Mouse (Mus musculus): ENCODE results near the gene Prrg2.

The Prrg2 gene

DNA sequence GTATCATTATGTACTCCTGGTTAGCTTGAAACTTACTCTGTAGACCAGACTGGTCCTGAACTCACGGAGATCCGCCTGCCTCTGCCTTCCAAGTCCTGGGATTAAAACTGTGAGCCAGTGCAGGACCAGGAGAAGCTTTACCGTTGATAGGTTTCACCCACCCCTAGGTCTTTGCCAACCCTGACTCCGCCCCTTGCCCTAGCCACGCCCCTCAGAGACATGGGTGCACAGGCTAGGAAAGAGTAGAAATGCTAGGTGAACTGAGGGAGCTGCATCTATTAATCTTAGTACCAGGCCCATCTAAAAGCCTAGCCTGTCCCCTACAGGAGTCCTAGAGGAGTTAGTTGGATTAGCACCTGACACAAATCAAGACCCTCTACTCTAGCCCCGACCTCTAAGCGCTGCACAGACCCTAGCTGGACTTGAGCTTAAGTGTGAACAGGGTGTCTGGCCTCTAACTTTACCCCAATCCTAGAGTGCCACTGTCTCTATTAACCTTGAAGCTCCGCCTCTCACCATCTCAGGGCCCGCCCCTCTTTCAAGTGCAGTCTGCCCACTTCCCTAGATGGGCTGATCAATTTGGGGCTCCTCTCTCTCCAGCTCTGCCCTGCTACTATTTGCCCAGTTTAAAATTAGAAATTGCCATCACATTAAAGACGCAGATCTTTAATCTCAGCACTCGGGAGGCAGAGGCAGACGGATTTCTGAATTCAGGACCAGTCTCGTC is 27.9 kb upstream of the Prrg2 start:
- DNase-seq (ENCODE audit: low spot score), result no peak

DNA sequence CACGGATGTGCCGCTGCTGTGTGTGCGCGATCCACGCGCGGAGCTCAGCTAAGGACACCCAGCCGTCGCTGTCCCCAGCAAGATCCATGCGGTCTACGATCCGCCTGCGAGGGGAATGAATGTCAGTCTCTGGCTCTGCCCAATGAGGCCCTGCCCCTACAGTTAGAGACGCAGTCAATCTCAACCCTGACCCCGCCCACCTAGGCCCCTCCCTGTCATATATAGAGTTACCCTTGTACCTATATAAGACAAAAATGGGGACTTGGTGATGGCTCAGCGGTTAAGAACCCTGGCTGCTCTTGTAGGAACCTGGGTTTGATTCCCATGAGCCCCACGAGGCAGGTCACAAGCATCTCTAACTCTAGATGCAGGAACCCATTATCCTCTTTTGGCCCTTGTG is 26.1 kb upstream of the Prrg2 start:
- DNase-seq (ENCODE audit: low spot score), result no peak

DNA sequence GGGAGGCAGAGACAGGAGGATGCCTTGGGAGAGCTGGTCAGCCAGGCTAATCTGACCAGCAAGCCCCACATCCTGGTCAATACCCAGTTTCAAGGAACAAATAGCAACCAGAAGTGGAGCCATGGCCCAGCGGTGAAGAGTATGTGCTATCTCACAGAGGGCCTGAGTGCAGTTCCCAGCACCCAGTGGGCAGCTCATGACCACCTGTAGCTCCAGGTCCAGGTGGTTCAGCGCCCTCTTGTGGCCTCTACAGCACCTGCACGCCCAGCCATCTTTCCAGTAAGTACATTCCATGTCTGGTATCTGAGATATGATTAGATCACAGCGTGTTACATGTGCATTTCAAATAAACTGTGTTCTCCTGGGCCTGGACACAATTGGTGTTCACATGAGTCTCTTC is 23.6 kb upstream of the Prrg2 start:
- no peak for DNase-seq (ENCODE audit: low spot score)

DNA sequence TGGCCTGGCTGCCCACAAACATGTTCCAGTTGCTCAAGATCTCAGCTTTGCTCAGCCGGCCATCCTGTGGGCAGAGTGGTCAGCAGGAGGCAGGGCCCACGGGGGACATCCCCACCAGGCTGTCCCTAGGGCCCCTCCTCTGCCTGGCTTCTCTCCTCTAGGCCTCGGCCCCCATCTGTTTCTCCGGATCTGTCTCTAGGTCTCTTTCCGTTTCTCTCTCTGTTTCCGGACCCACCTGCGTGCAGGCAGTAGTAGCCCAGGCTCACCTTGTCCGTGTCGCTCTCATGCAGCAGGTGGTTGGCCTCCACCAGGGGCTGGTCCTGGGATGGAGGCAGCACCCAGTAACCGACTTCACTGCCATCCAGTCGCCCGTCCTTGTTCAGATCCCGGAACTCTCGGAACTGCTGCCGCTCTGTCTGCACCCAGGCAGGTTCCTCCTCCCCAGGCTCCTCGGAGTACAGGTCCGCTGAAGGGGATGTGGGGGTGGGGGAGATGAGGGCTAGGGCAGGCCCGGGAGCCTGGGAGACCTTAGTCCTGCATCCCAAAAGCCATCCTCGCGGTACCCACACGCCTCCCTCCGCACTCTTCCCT is 20.9 kb upstream of the Prrg2 start:
- DNase-seq (ENCODE audit: low spot score), result no peak

DNA sequence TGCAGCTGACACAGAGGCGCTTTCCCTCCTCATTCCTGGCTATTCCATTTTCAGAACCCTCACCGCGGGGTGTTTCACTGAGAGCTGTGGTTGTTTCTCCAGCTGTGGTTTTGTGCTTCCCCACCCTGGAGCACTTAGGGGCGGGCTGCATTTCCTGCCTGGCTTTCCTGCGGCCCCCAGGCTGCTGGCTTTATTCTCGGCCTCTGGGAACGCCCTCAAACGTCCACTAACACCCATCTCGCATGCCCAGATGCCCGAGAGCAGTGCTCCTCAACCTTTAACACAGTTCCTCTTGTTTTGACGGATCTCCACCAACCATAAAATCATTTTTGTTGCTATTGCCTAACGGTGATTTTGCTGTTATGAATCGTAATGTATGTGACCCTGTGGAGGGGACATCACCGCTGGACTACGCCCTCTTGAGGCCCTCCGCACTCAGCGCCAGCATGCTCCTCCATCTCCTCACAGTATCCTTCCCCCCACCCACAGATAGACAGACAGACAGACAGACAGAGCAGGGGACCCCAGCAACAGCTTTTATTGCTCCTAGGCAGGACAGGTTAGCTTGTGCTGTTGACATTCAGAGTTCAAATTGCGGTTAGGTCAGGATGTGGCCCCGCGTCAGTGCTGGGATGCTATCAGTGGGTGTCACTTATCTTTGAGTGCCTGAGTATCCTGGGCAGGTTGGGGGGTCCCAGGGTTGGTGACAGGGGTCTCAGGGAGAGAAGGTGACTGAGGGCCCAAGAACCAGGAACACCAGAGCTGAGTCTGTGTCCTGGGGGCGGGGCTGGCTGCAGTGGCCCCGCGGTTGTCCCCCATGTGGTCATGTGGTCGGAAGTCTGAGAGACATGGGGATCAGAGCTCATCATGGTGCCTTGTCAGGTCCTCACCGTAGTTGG is 20.2 kb upstream of the Prrg2 start:
- DNase-seq (ENCODE audit: low spot score), result no peak

DNA sequence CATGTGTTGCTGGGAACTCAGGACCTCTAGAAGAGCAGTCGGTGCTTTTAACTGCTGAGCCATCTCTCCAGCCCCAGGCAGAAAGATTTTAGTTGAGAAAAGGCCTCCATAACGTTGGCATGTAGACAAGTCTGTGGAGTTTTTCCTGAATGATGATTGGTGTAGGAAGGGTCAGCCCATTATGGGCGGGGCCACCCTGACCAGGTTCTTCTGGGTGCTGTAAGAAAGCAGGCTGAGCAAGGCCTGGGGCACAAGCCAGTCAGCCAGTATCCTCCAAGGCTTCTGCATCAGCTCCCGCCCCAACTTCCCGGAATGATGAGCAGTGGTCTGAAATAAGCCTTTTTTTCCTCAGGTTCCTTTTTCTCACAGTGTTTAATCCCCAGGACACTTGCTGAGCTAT is 18.5 kb upstream of the Prrg2 start:
- DNase-seq (ENCODE audit: low spot score), result no peak

DNA sequence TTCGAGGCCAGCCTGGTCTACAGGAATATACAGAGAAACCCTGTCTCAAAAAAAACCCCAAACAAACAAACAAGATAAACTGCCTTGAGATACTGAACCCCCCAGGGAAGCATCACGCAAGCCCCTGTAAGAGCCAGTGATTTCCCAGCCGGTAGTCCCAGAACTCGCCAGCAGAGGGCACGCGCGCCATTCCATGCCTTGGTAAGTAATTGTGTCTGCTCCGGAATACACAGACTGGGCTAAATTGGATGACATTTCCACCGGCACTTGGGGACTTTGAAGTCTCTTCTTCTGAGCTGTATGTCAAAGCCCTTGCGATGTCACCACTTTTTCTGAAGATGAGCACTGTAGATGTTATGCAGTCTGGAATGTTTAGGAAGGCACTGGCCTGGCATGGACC is 17.4 kb upstream of the Prrg2 start:
- peak; percentile 79 for DNase-seq (ENCODE audit: low spot score)

DNA sequence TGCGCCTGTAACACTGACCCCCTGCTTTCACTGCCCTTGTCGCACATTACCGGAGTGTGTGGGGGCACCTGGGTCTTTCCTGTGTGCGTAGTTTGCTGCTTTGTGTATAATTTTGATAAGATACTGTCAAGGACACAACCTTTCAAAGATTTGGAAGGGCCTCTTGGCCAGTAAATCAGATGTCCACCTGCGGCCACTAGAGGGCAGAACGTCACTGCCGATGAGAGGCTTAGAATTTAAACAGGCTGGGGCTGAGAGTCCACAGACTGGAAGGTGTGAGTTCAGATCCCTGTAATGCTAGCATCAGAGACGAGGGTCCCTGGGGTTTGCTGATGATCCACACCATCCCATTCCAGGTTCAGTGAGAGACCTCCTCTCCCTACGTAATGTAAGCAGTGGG is 16.0 kb upstream of the Prrg2 start:
- DNase-seq (ENCODE audit: low spot score), result peak; percentile 60

DNA sequence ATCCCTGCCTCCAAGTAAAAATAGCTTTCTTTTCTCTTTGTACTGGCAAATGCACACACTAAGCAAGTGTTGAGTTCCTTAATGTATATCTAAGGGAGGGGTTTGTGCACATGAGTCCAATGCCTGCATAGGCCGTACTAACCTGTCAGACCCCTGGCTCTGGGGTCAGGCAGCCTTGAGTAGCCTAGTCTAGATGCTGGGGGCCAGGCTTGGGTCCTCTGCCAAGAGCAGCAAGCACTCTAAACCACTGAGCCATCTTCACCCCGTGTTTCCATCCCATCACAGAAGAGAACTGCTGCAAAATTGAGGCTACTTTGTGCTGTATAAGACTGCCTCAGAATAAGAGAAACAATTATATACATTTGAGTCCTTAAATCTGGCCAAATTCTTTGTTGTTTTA is 15.4 kb upstream of the Prrg2 start:
- DNase-seq (ENCODE audit: low spot score), result no peak

DNA sequence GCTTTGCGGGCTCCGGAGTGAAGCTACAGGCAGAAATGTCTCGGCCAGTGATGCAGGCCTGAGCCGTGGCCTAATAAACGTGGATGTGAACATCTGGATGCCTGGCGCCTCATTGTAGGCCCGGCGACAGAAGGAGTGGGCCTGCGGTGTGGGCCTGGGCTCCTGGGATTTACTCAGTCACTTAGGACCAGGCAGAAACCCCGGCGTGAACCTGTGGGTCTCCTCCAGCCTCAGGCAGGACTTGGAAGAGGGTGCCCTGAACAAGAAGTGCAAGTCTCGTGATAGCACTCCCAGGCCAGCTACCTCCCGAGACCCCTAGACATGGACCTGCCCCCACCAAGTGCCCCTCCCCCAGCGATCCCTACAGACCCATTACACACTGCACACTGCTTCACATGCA is 14.8 kb upstream of the Prrg2 start:
- no peak for DNase-seq (ENCODE audit: low spot score)

DNA sequence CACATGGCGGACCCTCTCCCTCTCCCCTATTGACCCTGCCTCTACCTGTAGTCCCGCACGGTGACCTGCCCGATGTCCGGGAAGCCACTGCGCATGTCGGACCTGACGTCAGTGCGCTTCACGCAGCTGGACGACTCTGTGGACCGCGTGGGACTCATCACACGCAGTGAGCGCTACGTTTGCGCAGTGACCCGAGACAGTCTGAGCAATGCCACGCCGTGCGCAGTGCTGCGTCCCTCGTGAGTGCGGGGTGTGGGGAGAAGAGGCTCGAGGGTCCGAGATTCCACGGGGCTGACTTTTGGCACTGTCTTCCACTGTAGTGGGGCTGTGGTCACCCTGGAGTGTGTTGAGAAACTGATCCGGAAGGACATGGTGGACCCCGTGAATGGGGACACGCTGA is 14.0 kb upstream of the Prrg2 start:
- DNase-seq (ENCODE audit: low spot score), result no peak

DNA sequence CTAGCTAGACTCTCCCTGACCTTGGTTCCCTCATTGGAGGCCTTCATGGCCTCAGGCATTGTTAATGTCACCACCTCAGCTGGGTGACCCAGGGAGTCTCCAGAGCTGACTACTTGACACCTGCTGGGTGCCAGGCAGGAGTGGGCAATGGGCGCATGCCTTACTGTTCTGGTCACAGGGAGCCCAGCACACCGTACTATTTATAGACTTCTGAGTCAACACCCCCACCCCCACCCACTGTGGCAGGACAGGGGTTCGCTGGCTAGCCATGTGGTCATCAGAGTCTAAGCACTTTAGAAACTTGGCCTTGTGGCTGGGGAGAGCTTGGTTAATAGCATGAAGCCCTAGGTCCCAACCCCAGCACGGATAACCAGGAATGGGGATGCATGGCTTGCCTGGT is 12.9 kb upstream of the Prrg2 start:
- no peak for DNase-seq (ENCODE audit: low spot score)

DNA sequence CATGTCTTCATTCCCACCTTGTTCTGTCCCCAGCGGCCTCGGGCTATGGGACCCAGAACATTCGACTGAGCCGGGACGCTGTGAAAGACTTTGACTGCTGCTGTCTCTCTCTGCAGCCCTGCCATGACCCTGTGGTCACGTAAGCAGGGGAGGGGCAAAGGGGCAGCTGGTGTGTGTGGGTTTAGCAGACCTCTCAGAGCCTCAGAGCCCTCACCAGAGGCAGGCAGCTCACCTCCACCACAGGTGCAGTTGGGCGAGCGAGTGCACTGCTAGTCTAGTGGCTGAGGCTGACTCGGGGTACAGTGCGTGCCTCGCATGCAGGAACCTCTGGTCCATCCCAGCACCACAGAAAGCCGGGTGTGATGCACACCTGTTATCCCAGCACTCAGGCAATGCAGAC is 11.5 kb upstream of the Prrg2 start:
- DNase-seq (ENCODE audit: low spot score), result no peak

DNA sequence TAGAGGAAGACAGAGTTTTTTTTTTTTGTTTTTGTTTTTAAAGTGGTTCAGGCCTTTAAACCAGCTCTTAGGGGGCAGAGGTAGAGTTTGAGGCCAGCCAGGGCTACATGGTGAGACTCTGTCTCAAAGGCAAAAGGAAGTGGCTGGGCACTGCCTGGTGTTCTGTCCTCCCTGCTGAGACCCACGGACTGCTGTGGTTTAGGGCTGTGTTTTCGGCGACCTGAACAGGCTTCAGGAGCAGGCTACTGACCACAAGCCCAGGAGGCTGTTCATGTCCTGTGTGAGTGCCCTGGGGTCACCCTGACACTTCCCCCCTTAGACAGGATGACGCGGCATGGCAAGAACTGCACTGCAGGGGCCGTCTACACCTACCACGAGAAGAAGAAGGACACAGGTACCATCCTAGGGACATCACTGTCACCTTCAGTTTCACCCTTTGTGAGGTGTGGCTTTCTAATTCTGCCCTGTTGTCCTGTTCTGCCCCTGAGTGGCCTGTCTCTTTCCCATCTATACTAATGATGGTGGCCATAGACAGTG is 10.8 kb upstream of the Prrg2 start:
- DNase-seq (ENCODE audit: low spot score), result no peak

DNA sequence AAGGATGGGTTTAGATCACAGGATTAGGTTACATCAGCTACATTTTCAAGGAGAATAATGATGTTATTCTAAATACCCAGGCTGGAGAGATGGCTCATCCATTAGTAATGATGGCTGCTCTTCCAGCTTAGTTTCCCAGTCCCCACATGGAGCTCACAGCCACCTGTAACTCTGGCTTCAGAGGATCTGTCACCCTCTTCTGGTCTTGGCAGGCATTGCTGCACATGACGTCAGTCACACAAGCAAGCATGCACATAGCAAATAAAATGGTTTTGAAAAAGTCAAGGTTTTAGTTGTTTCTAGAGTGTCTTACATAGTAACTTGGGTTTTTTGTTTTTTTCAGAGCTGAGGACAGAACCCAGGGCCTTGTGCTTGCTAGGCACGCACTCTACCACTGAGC is 9.8 kb upstream of the Prrg2 start:
- no peak for DNase-seq (ENCODE audit: low spot score)

DNA sequence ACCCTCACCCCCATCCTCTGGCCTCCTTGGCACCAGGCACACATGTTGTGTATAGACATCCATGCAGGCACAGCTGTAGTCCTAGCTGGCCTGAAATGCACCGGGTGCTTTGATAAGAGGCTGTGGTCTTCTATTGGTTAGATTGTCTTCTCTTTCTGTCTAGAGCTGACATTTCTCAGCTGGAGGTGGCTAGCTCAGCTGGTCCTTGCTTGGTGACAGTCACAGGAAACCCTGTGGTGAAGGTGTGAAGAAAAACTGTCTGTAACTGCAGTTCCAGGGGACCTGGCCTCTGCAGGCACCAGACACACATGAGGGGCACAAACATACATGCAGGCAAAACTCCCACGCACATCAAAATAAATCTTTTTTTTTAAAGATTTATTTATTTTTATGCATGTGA is 7.2 kb upstream of the Prrg2 start:
- no peak for DNase-seq (ENCODE audit: low spot score)

DNA sequence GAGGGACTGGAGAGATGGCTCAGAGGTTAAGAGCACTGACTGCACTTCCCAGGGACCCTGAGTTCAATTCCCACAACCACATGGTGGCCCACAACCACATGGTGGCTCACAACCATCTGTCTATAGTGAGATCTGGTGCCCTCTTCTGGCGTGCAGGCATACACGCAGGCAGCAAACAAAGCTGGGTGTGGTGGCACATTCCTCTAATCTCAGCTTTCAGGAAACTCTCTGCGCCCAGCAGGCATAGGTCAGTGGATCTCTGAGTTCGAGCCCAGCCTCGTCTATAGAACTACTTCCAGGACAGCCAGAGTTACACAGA is 5.5 kb upstream of the Prrg2 start:
- DNase-seq (ENCODE audit: low spot score), result no peak

DNA sequence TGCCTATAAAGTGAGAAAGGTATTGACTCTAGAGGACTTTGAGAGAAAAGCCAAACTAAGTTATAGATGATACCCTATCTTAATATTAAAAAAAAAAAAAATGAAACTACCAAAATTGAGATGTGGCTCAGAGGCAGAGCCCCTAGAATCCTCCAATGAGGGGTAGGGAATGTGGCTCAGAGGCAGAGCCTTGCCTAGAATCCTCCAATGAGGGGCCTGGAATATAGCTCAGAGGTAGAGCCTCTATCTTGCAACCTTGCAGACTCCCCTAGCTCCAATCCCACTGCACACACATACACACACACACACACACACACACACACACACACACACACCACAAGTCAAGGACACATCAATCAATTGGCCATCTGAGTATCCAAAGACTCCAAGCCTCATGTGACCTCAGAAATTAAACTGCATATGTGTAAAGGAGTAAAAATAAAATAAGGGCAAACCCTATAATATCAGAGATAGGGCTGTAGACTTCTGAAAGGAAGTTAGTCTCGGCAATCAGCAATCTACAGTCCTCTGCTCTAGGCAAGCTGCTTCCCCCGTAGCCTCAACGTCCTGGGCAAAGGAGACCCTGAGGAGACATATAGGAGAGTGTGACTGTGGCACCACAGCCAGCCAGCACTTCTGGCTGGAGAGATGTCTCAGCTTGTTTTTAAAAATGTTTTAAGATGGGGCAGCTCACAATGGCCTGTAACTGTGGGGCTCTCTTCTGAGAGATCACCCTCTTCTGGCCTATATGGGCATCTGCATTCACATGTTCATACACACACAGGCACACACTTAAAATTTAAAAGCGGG is 4.9 kb upstream of the Prrg2 start:
- no peak for DNase-seq (ENCODE audit: low spot score)

DNA sequence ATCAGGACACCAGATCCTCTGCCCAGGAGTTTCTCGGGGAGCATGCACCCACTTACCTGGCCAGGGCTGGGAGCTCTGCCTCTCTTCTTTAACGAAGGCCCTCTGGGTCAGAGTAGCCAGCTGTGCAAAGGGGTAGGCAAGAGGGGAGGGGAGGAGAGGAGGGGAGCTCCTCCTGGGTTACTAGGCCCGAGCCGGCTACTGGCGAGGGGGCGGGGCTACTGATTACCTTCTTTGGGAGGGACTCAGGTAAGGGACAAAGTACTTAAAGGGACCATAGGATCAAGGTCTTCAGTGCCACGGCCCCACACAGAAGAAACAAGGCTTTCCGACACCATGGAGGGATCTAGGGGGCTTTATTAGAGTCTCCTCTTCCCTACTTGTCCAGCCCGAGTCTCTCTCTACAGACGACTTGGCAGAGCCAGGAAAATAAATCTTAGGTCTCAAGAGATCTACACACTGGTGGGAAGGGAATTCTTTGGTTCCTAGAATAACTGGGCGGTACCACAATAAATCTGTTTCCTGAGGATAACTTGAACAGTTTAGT is 873 bp downstream of the Prrg2 start:
- DNase-seq (ENCODE audit: low spot score), result no peak

DNA sequence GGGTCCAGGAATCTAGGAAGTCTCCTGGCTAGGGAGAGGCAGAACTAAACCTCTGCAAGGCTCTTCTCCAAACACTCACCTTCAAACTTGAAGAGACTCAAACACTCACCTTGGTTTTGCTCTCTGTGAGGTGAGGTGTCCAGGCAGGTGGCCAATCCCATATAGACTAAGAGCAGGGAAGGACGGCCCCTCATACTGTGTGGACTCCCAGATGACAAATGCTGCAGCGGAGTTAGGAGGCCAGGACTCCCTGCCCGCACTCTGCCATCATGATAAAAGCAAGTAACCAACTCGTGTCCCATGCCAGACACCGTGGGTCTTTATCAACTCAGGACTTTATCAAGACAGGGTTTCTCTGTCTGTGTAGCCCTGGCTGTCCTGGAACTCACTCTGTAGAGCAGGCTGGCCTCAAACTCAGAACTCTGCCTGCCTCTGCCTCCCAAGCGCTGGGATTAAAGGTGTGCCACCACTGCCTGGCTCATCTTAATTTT is 1.8 kb downstream of the Prrg2 start:
- DNase-seq (ENCODE audit: low spot score), result no peak

DNA sequence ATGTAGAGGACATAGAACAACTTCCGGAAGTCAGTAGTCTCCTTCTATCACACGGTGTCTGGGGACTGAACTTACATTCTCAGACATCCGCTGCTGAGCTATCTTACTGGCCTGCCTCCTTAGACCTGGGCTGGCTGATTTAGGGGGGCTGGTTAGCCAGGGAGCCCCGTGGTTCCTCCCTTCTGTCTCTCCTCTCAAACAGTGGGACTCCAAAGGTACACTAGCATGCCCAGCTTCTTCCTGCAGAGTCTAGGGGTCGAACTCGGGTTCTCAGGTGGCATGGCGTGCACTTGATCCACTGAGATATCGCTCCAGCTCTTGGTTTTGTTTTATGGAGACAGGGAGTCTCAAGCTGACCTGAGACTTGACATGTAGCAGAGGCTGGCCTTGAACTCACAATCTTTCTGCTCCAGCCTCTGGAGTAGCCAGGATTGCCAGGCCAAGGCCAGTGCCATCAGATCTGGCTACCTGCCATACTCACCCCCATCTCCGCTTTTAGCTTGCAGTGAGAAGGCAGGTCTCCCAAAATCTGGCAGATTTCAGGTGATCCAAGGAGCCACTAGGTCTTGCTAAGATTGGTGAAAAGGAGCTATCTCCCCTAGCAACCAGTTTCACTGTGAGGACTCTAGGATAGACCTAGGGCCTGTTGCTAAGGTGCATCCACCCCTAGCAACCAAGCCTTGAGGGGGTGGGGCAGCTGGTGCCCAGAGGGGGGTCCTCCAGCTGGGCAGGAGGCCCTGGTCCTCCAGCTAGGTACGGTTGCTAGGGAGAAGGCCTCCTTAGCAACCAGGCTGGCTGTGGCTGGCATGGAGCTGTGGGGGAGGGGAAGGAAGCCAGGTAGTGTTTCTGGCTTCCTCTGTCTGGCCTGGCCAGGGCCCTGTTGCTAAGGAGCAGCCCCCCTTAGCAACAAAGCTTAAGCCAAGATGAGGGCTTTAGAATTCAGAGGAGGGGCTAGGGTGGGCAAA is 3.6 kb downstream of the Prrg2 start:
- DNase-seq (ENCODE audit: low spot score), result no peak
